Mouse (Mus musculus): ENCODE results near the gene Cmpk2.
"Not testable (repeated sequence)": the region's sequence is repeated elsewhere in the genome, so short reads cannot be mapped to it uniquely, and the experiment has no call there.

Gene Cmpk2

DNA sequence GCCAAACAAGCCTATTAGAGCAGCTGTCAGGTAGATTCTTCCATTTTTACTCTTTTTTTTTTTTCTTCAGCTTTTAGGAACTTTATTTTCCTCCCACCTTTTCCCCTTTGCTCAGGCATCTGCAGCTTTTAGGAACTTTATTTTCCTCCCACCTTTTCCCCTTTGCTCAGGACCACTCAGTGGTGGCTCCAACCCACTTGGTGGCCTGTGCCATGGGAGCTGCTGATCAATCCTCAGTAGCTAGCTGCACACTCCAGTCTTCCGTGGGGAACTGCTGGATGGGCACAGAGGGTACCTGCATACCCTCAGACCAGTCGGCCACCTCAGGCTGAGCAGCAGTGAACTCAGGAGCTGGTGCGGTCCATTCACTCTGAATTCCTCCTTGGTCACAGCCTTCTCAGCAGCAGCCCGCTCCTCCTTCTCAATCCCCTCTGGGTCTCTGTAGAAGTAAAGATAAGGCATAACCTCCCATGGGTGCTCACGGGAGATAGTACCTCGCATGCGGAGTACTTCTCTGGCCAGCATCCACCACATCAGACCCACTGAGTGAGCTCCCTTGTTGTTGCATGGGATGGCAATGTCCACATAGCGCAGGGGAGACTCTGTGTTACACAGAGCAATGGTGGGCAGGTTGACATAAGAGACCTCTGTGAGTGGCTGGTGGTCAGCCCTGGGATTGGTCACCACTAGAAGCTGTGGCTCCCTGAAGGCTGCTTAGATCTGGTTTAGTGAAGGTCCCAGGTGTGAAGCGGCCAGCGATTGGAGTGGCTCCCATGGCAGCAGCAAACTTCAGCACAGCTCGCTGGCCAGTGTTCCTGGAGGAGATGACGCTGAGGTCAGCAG, 17.0 kb downstream of the Cmpk2 start:
- not testable (repeated sequence) for DNase-seq

DNA sequence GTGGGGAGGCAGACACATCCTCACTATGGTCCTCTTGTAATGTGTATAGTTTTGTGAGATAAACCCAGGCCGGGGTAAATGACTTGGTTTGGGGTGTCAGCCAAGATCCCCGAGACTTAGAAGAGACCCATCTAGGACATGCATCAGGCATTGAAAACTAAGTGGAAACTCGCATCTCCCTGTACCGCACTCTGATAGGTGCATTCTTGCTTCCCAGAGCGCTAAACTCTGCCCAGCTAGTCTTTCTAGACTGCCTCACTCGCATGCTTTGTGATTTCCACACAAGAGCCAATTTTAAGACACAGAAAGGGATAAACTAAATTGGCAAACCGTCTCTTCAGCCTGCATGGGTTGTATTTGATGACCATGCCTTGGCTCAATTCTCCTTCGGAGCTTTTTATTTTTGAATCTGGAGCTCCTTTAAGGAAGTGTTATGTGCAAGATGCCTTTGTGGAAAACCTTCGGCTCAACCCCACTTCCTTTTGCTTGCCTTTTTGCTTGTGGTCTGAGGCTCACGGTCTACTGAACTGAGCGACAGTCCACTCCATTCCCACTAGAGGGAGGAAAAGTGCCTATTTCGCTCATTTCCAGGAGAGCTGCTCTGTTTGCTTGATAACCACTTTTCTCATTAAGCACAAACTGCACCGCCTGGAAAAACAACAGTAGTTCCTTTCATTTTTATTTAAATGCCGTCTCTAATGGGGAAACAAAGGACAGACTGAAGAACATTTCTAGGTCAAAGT, 19.0 kb downstream of the Cmpk2 start:
- DNase-seq: peak; percentile 44

DNA sequence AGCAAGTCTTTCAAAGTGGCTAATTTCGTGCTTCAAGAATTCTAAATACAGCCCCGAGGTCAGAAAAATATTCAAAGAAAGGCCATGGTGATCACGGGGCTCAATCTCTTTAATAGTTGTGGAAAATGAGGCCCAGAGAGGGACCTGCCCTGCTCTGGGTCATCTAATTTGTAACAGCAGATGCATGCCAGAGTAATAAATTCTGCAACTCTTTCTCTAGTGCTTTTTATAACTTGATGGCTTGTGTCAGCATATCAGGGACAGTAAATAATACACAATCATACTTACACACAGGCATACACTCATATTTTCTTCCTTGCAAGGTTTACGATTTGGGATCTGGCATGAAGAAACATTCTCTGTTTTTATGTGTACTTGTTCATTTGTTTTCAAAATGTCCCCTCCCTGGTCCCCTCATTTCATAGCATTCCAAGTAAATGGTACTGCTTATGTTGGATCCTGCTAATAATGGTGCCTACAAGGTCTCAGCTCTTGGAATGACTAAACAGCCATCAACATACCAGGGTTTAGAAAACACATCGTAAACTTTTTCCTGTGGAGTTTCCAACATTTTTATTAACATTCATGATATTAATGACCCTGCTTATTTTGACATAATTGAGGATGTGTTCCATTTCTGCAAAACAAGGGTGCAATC, 19.7 kb downstream of the Cmpk2 start:
- DNase-seq: no peak

DNA sequence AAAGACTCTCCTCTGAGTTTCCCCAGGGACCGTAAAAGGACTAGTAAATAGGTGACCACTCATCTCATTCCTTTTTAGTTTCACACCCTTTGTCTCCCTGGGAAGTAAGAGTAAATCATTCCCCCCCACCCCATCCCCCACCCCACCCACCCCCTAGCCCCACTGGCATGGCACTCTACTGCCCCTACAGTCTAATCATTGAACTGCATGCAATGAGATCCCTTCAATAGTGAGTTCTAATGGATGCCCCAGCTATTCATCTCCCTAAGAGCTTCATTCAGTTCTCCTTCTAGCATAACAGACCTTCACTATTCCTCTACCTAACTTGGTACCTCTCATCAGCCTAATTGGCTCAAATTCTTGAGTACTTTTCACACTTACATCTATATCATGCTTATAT, 20.9 kb downstream of the Cmpk2 start:
- no peak for DNase-seq

DNA sequence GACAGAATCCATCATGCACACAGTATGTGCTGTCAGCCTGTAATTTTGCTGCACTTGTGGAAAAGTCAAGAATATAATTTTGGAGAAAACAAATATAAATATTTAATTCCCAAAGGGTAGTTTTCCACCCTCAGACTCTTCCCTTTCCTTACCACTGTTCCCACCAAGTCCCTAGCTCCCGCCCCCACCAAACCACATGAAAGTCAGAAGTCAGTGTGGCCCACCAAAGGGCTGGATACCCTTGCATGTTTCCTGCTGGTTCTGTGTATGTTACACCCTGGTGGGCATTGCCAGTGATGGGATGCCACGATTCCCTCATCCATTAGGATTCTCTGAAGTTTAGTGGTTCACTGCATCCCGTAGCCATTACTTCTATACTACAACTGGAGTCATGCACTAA, 32.0 kb downstream of the Cmpk2 start:
- no peak for DNase-seq

DNA sequence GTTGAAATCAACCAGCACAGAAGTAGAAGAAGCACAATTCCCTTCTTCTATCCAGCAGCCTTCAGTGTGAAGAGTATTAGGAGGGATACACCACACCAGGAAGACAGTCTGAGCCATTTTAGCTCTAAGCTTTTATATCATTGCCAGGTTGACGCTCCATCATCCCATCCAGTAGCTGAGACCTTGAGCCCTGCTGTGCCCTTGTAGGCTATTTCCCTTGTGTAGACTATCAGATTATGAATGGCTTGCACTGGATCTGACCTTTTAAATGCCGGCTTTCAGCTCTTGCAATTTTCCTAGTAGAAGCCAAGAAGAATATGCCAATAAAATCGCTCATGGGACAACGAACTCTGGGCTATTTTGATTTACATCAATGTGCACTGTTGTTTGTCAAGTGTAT, 42.0 kb downstream of the Cmpk2 start:
- DNase-seq: no peak

DNA sequence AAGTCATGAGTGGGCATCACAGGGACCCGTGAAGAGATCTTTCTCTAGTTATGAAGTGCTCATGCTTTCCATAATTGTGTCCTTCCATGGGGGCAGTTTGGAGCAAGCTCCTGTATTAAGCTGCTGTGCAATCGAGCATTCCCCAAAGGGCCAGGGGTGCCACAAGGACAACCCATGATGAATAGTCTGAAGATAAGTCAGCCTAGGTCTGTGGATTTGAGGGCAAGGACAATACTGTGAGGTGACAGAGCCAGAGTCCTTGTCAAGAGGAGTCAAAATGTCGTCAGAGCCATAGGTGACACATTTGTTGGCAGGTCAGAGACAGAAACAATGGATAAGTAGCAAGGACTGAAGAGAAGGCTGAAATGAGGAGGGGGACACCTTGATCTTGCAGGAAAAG, 49.2 kb downstream of the Cmpk2 start:
- no peak for DNase-seq

DNA sequence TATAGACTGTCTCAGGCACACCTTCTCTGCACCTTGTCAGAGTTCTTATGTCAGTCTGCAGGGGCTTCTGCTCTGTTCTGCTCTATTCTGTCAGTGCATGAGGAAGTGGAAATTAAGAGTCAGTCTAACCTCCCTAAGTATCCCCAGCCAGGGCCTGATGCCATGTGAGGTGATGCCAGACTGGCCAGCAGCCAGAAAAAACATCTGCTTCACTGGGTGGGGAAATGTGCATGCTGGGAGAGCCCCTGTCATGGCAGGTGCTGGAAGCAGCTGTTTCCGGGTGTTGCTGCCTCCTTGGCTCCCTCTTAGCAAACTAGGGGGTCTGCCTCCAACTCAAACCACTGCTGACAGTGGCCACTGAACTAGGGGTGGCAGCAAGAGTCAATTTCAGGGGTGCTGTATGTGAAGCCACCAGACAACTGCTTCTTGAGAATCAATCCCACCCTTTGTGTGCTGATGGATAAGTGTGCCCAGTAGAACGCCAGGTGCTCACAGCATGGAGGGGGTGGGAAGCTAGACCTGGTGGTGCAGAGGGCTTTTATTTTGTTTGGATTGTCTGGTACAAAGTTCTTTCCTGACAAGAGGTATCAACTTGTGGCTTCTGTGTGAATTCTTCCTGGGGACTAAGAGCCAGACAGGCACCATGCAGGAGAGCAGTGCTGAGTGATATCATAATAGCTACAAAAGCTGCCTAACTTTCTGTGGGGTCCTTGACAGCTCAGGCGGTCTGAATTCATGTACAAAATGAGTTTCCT, 56.1 kb downstream of the Cmpk2 start:
- DNase-seq: peak; percentile 6

DNA sequence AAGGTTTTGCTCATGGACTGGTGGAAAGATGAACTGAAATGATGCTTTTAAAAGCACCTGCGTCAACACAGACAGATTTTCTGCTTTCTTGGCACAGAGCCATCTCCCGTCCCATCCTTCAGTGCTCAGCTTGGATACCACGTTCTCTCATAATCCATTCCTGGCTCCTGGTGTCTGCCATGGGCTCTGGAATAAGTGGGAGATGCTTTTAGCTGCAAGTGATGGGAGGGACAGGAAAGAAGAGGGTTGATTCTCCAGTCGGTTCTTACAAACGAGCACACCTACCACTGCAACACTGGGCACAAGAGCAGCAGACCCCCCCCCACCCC, 56.7 kb downstream of the Cmpk2 start:
- peak; percentile 32 for DNase-seq
